Mouse (Mus musculus): Measurements from ENCODE around the gene Fam124a.

GRCm38 (mm10) chr14:62602271-62602670, 46.7 kb downstream of the Fam124a start:
- no peak for TF ChIP-seq CTCF (IDR thresholded peaks at IDR 0.05; ENCODE audit: low read depth)
- TF ChIP-seq EP300 (IDR thresholded peaks at IDR 0.05; ENCODE audit: low read depth), result no peak

Measured in liver, postnatal 0 days (tissue).